Mouse (Mus musculus): ENCODE measurements around the gene Syne3.

Syne3 gene

DNA sequence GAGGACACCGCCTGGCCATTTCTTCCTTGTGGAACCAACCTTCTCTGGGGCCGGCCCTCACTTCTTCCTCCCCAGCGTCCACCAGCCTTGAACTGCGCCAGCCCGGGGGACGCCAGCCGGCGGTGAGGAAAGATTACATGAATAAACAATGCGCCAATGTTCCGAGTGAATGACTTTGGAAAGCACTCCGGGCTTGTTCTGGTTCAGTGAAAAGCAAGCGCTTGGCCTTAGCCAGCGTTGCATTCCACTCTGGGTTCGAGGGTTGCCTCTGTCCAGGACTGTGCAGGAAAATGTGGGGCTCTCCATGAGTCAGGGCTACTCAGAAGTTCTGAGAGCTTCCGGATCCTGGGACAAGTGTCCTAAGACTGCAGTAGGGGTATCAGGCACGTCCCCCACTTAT, 113.0 kb downstream of the Syne3 start:
- no peak for DNase-seq (ENCODE audit: low spot score)

GRCm38 (mm10) chr12:104892245-104892644, 117.4 kb downstream of the Syne3 start:
- no peak for DNase-seq (ENCODE audit: low spot score)

GRCm38 (mm10) chr12:104890066-104890465, 119.5 kb downstream of the Syne3 start:
- DNase-seq (ENCODE audit: low spot score), result no peak

DNA sequence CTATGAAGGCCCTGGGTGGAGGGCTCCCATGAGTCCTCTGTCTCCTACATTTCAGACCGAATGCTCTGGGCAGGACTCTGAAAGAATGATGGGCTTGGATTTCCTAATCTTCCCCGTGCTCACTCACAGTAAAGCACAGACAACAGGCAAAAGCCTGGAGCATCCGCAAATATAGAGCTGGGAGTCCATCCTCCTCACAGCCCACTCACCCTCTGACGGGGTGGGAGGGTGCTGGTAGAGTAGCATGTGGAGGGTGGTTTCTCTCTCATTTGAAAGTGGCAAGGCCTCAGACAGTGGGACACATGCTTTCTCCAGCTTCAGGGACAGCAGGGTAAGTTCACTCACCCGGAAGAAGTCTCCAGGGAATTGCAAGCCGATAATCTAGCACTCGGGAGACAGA, 123.5 kb downstream of the Syne3 start:
- DNase-seq (ENCODE audit: low spot score), result no peak

DNA sequence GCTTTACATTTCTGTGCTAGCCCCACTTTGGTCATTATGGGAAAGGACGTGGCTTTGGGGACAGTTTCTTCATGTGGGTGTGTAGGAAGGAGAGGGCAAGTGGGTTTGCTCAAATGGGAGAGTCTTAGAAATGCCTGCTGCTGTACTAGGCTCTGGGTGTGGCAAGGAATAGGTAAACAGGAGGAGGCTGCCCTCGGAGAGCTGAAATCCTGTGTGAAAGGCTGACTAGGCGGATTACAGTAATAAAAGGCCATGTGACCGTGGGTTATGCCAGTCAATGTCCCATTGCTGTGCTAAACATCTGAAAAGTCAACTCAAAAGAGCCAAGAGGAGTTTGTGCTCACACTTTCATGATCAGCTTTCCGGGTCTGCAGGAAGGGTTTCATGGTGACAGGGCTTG, 127.1 kb downstream of the Syne3 start:
- DNase-seq (ENCODE audit: low spot score), result no peak

- DNase-seq (ENCODE audit: low spot score), result no peak
These were observed 127.5 kb downstream of the Syne3 start for GRCm38 (mm10) chr12:104882061-104882460.

- DNase-seq (ENCODE audit: low spot score), result no peak
These were observed 128.0 kb downstream of the Syne3 start for GRCm38 (mm10) chr12:104881518-104882060.

DNA sequence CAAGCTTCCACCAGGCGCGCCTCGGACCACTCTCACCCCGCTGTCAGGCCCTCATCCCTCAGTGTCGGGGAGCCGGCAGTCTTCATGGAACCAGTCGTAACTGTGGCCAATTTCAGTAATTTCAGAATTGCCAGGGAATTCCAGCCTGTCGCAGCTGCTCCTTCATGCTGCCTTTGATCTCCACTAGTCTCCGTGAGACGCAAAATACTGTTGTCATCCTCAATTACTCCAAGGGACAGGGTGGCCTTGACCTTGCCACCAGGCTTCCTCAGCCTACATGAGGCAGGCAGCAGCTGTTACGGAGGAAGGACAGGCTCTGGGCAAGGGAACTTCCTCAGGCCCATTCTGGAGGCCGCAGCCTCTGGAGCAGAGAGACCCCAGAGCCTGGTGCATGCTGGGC, 129.2 kb downstream of the Syne3 start:
- no peak for DNase-seq (ENCODE audit: low spot score)

Measured in MN1 (cell line).